Mouse (Mus musculus) heart, embryonic 16.5 days (tissue): ENCODE measurements at regions not wholly inside any gene's neighbourhood (a gene's known extent, or its start where the extent isn't known, plus 50 kb on each side); places are given as distances from the start of the nearest gene placed in this dataset.

Experiments used
- ATAC-seq: fragments of 200-750 bp; cut with Nextera tagmentation; replicated peaks from 2 replicates; pipeline ENCODE4 v1.8.0; 2017; ENCODE audit warnings: moderate number of reproducible peaks; ENCODE audit not compliant: insufficient read depth, low FRiP score; ENCODE audit errors: extremely low read depth
- H3K27ac ChIP-seq: fragments of 300-500 bp; sonication (generic); 2 replicates; pipeline ENCODE4 v1.5.1; 2014; ENCODE audit warnings: mild to moderate bottlenecking, low read length, control low read depth, moderate library complexity
- H3K27me3 ChIP-seq: fragments of 300-500 bp; sonication (generic); 2 replicates; pipeline ENCODE4 v1.6.1; 2014; ENCODE audit warnings: low read length, mixed read lengths; ENCODE audit not compliant: control insufficient read depth, insufficient read depth
- H3K36me3 ChIP-seq: fragments of 300-500 bp; sonication (generic); 2 replicates; pipeline ENCODE4 v1.6.1; 2014; ENCODE audit not compliant: control insufficient read depth, insufficient read depth
- H3K4me1 ChIP-seq: fragments of 300-500 bp; sonication (generic); 2 replicates; pipeline ENCODE4 v1.6.1; 2014; ENCODE audit warnings: low read length, mixed read lengths; ENCODE audit not compliant: control insufficient read depth, insufficient read depth
- H3K4me2 ChIP-seq: fragments of 300-500 bp; sonication (generic); 2 replicates; pipeline ENCODE4 v1.6.1; 2014; ENCODE audit warnings: low read depth, mild to moderate bottlenecking, control low read depth, low read length
- H3K4me3 ChIP-seq: fragments of 300-500 bp; sonication (generic); 2 replicates; pipeline ENCODE4 v1.5.1; 2014; ENCODE audit warnings: mild to moderate bottlenecking, control low read depth, low read length
- H3K9ac ChIP-seq: fragments of 300-500 bp; sonication (generic); 2 replicates; pipeline ENCODE4 v1.6.1; 2014; ENCODE audit warnings: low read length, control low read depth
- H3K9me3 ChIP-seq: fragments of 300-500 bp; sonication (generic); replicated peaks from 2 replicates; pipeline ENCODE4 v1.6.1; 2016; ENCODE audit warnings: low read length; ENCODE audit not compliant: control insufficient read depth
- WGBS: fragments of 180-500 bp; shearing (Covaris S2); extraction: QIAGEN DNeasy Blood & Tissue Kit; methylation state at CpG from one replicate; pipeline ENCODE4 v1.1.7; 2014; 5-methylcytosine and 5-hydroxymethylcytosine counted together

DNA sequence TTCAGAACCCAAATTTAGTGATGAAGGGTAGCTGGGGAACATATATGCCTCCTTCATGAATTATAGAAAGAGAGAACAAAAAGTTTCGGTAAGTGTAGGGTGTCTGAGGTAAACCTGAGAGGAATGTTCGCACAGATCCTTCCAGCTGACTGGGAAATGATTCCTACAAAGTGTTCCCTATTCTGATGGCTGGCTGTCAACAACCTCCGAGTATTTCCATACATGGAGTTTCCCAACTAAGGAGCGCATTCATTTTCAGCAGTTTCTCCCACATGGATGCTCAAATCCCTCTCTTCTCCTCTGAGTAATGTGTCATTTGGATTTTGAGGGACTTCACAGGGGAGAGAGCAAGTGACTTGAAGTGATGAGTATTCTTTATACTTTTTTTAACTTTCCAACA lies 413.9 kb upstream of the Atp2b1 start:
- Histone ChIP-seq H3K9me3 (no peaks in the 10 kb centered on the region), H3K27ac (no peak overlapping the region), H3K4me2 (no peak overlapping the region), H3K4me3 (no peak overlapping the region), H3K27me3 (no peaks in the 10 kb centered on the region), H3K36me3 (no peaks in the 10 kb centered on the region), H3K4me1 (no peaks in the 10 kb centered on the region), H3K9ac (no peak overlapping the region)
- 73% methylated on average over 4 of the region's 4 CpGs for WGBS
- ATAC-seq = no peak

DNA sequence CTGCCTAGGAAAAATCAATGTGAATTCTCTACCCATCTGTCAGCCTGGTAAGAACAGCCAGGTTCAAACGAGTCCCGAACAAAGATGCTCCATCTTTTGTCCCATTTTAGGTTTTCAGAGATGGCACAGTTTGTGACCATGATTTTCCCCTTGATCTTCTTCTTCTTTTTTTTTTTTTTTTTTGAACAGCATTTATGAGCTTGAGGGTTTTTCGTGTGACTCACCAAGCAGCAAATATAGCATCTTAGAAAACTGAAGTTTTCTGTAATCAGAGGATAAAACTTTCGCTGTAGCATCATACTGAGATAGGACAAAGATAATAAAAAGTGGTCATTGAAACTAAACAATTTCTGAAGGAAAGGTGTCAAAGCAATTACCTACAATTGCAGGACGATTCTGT lies 412.6 kb upstream of the Atp2b1 start:
- Histone ChIP-seq H3K4me2 (no peak overlapping the region), H3K36me3 (no peaks in the 10 kb centered on the region), H3K4me3 (no peak overlapping the region), H3K4me1 (no peaks in the 10 kb centered on the region), H3K27me3 (no peaks in the 10 kb centered on the region), H3K9ac (no peak overlapping the region), H3K27ac (no peak overlapping the region), H3K9me3 (no peaks in the 10 kb centered on the region)
- no peak for ATAC-seq
- WGBS = 79% methylated on average over 5 of the region's 5 CpGs

- H3K4me2 ChIP-seq = no peak overlapping the region
- H3K27me3 ChIP-seq = no peaks in the 10 kb centered on the region
- no peak overlapping the region for H3K9ac ChIP-seq
- no peaks in the 10 kb centered on the region for H3K36me3 ChIP-seq
- 69% methylated on average over 3 of the region's 3 CpGs for WGBS
- no peak for ATAC-seq
- no peak overlapping the region for H3K27ac ChIP-seq
- no peak overlapping the region for H3K4me3 ChIP-seq
- no peaks in the 10 kb centered on the region for H3K9me3 ChIP-seq
- H3K4me1 ChIP-seq = no peaks in the 10 kb centered on the region
These were observed 409.7 kb upstream of the Atp2b1 start for GRCm38 (mm10) chr10:98504524-98504923.

GRCm38 (mm10) chr10:98508515-98509143 lies 405.6 kb upstream of the Atp2b1 start:
- Histone ChIP-seq H3K27ac (no peak overlapping the region), H3K27me3 (no peaks in the 10 kb centered on the region), H3K4me2 (no peak overlapping the region), H3K4me1 (no peaks in the 10 kb centered on the region), H3K9me3 (no peaks in the 10 kb centered on the region), H3K36me3 (no peaks in the 10 kb centered on the region), H3K9ac (no peak overlapping the region), H3K4me3 (no peak overlapping the region)
- ATAC-seq = peak; percentile 32; the same call in 1 of the 2 replicates
- WGBS = 29% methylated on average over 5 of the region's 5 CpGs

DNA sequence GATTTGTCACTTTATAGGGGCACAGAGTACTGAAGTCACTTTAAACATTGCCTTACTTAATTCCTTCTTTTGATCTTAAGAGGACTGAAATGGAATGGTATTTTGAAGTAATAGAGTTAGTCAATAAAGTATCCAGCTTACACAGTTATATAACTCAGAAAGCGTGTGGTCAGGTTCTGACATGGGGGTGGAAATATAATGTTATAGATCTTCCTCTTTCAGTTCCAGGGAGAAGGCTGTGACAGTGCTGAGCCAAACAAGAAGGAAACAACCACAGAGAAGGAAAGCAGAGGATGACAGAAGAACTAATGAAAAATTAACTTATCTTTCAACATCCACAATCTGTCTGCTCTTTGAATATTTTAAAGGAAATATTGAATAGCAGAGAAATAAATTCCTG lies 399.4 kb upstream of the Atp2b1 start:
- H3K4me3 ChIP-seq = no peak overlapping the region
- ATAC-seq = no peak
- WGBS = 86% methylated on average over 1 of the region's 1 CpGs

GRCm38 (mm10) chr10:98517609-98518008 lies 396.6 kb upstream of the Atp2b1 start:
- H3K27me3 ChIP-seq = no peaks in the 10 kb centered on the region
- no peak for ATAC-seq
- H3K36me3 ChIP-seq = no peaks in the 10 kb centered on the region
- H3K27ac ChIP-seq = no peak overlapping the region
- no peak overlapping the region for H3K9ac ChIP-seq
- no peaks in the 10 kb centered on the region for H3K4me1 ChIP-seq
- no peak overlapping the region for H3K4me2 ChIP-seq
- H3K4me3 ChIP-seq = no peak overlapping the region
- no peaks in the 10 kb centered on the region for H3K9me3 ChIP-seq
- WGBS = 88% methylated on average over 2 of the region's 2 CpGs

More for the DNA sequence above, 399.4 kb upstream of the Atp2b1 start:
- H3K27me3 ChIP-seq = no peaks in the 10 kb centered on the region
- no peak overlapping the region for H3K4me2 ChIP-seq
- no peaks in the 10 kb centered on the region for H3K4me1 ChIP-seq
- no peak overlapping the region for H3K9ac ChIP-seq
- H3K27ac ChIP-seq = no peak overlapping the region
- no peaks in the 10 kb centered on the region for H3K36me3 ChIP-seq
- H3K9me3 ChIP-seq = no peaks in the 10 kb centered on the region

GRCm38 (mm10) chr10:98529565-98529964 lies 384.6 kb upstream of the Atp2b1 start:
- Histone ChIP-seq H3K4me1 (no peaks in the 10 kb centered on the region), H3K9me3 (no peaks in the 10 kb centered on the region), H3K9ac (no peak overlapping the region), H3K4me3 (no peak overlapping the region), H3K4me2 (no peak overlapping the region), H3K27me3 (no peaks in the 10 kb centered on the region), H3K27ac (no peak overlapping the region), H3K36me3 (no peaks in the 10 kb centered on the region)
- ATAC-seq = no peak
- WGBS = 78% methylated on average over 4 of the region's 4 CpGs

GRCm38 (mm10) chr10:98531425-98531824 lies 382.8 kb upstream of the Atp2b1 start:
- Histone ChIP-seq H3K4me2 (no peak overlapping the region), H3K4me3 (no peak overlapping the region), H3K27me3 (no peaks in the 10 kb centered on the region), H3K4me1 (no peaks in the 10 kb centered on the region), H3K9ac (no peak overlapping the region), H3K36me3 (no peaks in the 10 kb centered on the region), H3K27ac (no peak overlapping the region), H3K9me3 (no peaks in the 10 kb centered on the region)
- 92% methylated on average over 4 of the region's 4 CpGs for WGBS
- ATAC-seq = no peak

DNA sequence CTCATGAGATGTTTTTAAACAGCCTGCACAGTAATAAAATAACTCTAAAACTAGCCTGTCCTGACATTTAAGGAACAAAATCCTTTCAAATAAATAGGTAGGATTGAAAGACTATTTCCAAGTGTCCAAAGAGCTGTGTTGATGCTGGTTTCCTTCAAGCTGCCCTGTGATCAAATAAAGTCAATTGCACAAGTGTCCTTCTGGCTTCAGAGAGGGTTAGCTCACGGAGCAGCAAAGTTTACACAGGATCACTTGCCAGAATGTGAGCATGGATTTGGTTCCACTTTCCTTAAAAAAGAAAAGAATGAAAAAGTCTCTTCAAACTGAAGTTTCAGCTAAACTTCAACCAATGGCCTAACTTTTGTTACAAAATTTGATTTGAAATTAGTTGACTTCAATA lies 375.5 kb upstream of the Atp2b1 start:
- Histone ChIP-seq H3K4me2 (no peak overlapping the region), H3K4me3 (no peak overlapping the region), H3K9me3 (no peaks in the 10 kb centered on the region), H3K27ac (no peak overlapping the region), H3K9ac (no peak overlapping the region), H3K4me1 (no peaks in the 10 kb centered on the region), H3K36me3 (no peaks in the 10 kb centered on the region), H3K27me3 (no peaks in the 10 kb centered on the region)
- WGBS = 67% methylated on average over 1 of the region's 1 CpGs
- ATAC-seq = no peak
